Mouse (Mus musculus) ES-E14 (cell line): ENCODE results near the gene Zmiz1. TPM values are rescaled to one million over a fixed set of nuclear protein-coding genes. Genes with fewer than 3 reads are reported as not detected.

Source experiments
- DNase-seq: peaks from one replicate; pipeline ENCODE4 v3.0.0-alpha.2; 2013; ENCODE audit warnings: low read depth, low spot score
- H3K27ac ChIP-seq: 2 replicates; pipeline ENCODE4 v1.5.1; 2012; ENCODE audit warnings: low read depth, mild to moderate bottlenecking, low read length, moderate library complexity, mixed read lengths; ENCODE audit not compliant: poor library complexity, insufficient read depth, severe bottlenecking
- H3K36me3 ChIP-seq: 2 replicates; pipeline ENCODE4 v1.6.1; 2012; ENCODE audit warnings: mild to moderate bottlenecking, low read length, moderate library complexity, mixed read lengths; ENCODE audit not compliant: control insufficient read depth, poor library complexity, insufficient read depth, severe bottlenecking
- H3K4me1 ChIP-seq, 2 experiments: fragments of 150-350 bp in 1 of 2; sonication (generic) in 1 of 2; 2 replicates each; pipeline ENCODE4 v1.6.1; 2012; ENCODE audit warnings: low read length in 2 of 2, mild to moderate bottlenecking in 1 of 2, mixed read lengths in 1 of 2; ENCODE audit not compliant: control insufficient read depth in 2 of 2, insufficient read depth in 2 of 2, poor library complexity in 1 of 2
- H3K4me3 ChIP-seq, 2 experiments: fragments of 150-350 bp in 1 of 2; sonication (generic) in 1 of 2; 2 replicates each; pipeline ENCODE4 v1.5.1; 2012; ENCODE audit warnings: low read length in 2 of 2, low read depth in 1 of 2, mild to moderate bottlenecking in 1 of 2, mixed read lengths in 1 of 2; ENCODE audit not compliant: insufficient read depth in 1 of 2, poor library complexity in 1 of 2, severe bottlenecking in 1 of 2
- H3K9ac ChIP-seq: 2 replicates; pipeline ENCODE4 v1.6.1; 2012; ENCODE audit warnings: low read depth, mild to moderate bottlenecking, low read length, mixed read lengths; ENCODE audit not compliant: poor library complexity, insufficient read depth, severe bottlenecking
- H3K9me3 ChIP-seq: fragments of 150-350 bp; sonication (generic); 2 replicates; pipeline ENCODE4 v1.6.1; 2012; ENCODE audit warnings: low read depth, mild to moderate bottlenecking, low read length; ENCODE audit not compliant: control insufficient read depth, insufficient read depth
- CHD2 ChIP-seq: IDR thresholded peaks from 2 replicates; pipeline ENCODE4 v1.6.1; 2014; ENCODE audit warnings: mild to moderate bottlenecking, low read depth, low read length, inconsistent platforms
- HCFC1 ChIP-seq: IDR thresholded peaks from 2 replicates; pipeline ENCODE4 v1.6.1; 2012; ENCODE audit warnings: low read length, inconsistent platforms, borderline replicate concordance; ENCODE audit not compliant: insufficient read depth
- MAFK ChIP-seq: IDR thresholded peaks from 2 replicates; pipeline ENCODE4 v1.6.1; 2014; ENCODE audit warnings: mild to moderate bottlenecking, low read depth, low read length, inconsistent platforms; ENCODE audit not compliant: insufficient read depth
- ZC3H11A ChIP-seq: IDR thresholded peaks from 2 replicates; pipeline ENCODE4 v1.6.1; 2012; ENCODE audit warnings: low read depth, mild to moderate bottlenecking, inconsistent platforms, low read length, borderline replicate concordance
- ZNF384 ChIP-seq: IDR thresholded peaks from 2 replicates; pipeline ENCODE4 v1.6.1; 2012; ENCODE audit warnings: low read depth, low read length, inconsistent platforms
- in situ Hi-C, 2 experiments: fragments of 600-800 bp; cut with MboI; formaldehyde crosslinking; loops; one replicate each; pipeline ENCODE4 v1.15.1; 2025; ENCODE audit warnings: low sequenced_read_pairs in 2 of 2, inconsistent platforms in 1 of 2; ENCODE audit not compliant: unreplicated experiment in 2 of 2
- total RNA-seq: library from RNA; depleted of rRNA; stranded (reverse); fragments of 300-350 nt; gene quantifications from 2 replicates; pipeline ENCODE4 v1.2.3, GENCODE M21; 2012

Gene Zmiz1
- total RNA-seq, 1 experiment, result 16.9 TPM

GRCm38 (mm10) chr14:25474017-25474416, 15.0 kb downstream of the Zmiz1 start:
- no peak for DNase-seq
- no peak overlapping the region for H3K4me3 ChIP-seq
- H3K27ac ChIP-seq, result no peak overlapping the region
- in situ Hi-C loops, result no loop called here
- H3K36me3 ChIP-seq, result no peaks in the 10 kb centered on the region
- no peak for TF ChIP-seq ZNF384
- no peak for TF ChIP-seq ZC3H11A
- no peak for TF ChIP-seq HCFC1
- no peak for TF ChIP-seq MAFK
- no peak for TF ChIP-seq CHD2
- H3K9ac ChIP-seq, result no peak overlapping the region
- H3K4me1 ChIP-seq, result peaks cover 2 to 12% of the 10 kb centered on the region in 2 experiments; a peak in 2 of 4 replicates
- no peaks in the 10 kb centered on the region for H3K9me3 ChIP-seq

GRCm38 (mm10) chr14:25474732-25475131, 15.7 kb downstream of the Zmiz1 start:
- no peak for DNase-seq
- H3K9me3 ChIP-seq, result no peaks in the 10 kb centered on the region
- H3K4me1 ChIP-seq, result peaks cover 2 to 12% of the 10 kb centered on the region in 2 experiments; a peak in 2 of 4 replicates
- no peaks in the 10 kb centered on the region for H3K36me3 ChIP-seq
- TF ChIP-seq HCFC1 (no peak), MAFK (no peak), ZC3H11A (no peak), ZNF384 (no peak), CHD2 (no peak)
- no peak overlapping the region for H3K9ac ChIP-seq
- H3K4me3 ChIP-seq, result no peak overlapping the region
- in situ Hi-C loops, result no loop called here
- no peak overlapping the region for H3K27ac ChIP-seq

GRCm38 (mm10) chr14:25476048-25476447, 17.1 kb downstream of the Zmiz1 start:
- DNase-seq, result no peak
- Histone ChIP-seq H3K4me3 (no peak overlapping the region), H3K9me3 (no peaks in the 10 kb centered on the region), H3K36me3 (no peaks in the 10 kb centered on the region), H3K9ac (no peak overlapping the region), H3K4me1 (peaks cover 2 to 12% of the 10 kb centered on the region in 2 experiments; a peak in 2 of 4 replicates), H3K27ac (no peak overlapping the region)
- in situ Hi-C loops, result no loop called here
- TF ChIP-seq ZNF384 (no peak), MAFK (no peak), CHD2 (no peak), HCFC1 (no peak), ZC3H11A (no peak)

DNA sequence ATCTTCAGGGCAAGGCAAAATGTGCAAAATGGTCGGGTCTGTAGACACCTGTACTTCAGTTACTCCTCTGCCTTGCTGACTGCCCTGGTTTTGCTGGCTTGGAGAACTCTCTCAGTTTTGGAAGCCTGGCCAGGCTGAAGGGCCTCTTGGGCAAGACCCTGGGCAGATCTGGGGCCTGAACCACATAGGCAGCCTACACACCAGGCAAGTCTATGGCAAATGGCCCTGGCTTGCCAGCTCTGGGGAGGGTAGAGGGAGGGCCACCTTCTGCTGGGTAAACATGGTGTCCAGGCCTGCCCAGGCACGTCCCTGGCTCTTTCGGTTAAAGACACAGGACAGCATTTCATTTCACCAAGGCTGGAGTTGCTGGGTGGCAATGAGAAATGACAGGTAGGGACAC, 17.5 kb downstream of the Zmiz1 start:
- Histone ChIP-seq H3K27ac (no peak overlapping the region), H3K4me3 (no peak overlapping the region), H3K4me1 (peaks cover 2 to 12% of the 10 kb centered on the region in 2 experiments; a peak in 2 of 4 replicates), H3K9ac (no peak overlapping the region), H3K36me3 (no peaks in the 10 kb centered on the region), H3K9me3 (no peaks in the 10 kb centered on the region)
- TF ChIP-seq HCFC1 (no peak), ZNF384 (no peak), MAFK (no peak), ZC3H11A (no peak), CHD2 (no peak)
- in situ Hi-C loops, result no loop called here
- no peak for DNase-seq

- DNase-seq, result no peak
- Histone ChIP-seq H3K9me3 (no peaks in the 10 kb centered on the region), H3K9ac (no peak overlapping the region), H3K4me1 (peaks cover 2 to 12% of the 10 kb centered on the region in 2 experiments; a peak in 2 of 4 replicates), H3K4me3 (no peak overlapping the region), H3K36me3 (no peaks in the 10 kb centered on the region), H3K27ac (no peak overlapping the region)
- in situ Hi-C loops, result no loop called here
- no peak for TF ChIP-seq ZC3H11A
- no peak for TF ChIP-seq ZNF384
- TF ChIP-seq HCFC1, result no peak
- no peak for TF ChIP-seq MAFK
- no peak for TF ChIP-seq CHD2
Measured at GRCm38 (mm10) chr14:25477268-25477667, 18.3 kb downstream of the Zmiz1 start.
